Mouse (Mus musculus) midbrain, embryonic 12.5 days (tissue): Measurements from ENCODE around the gene Sec14l1. TPM values are rescaled to one million over a fixed set of nuclear protein-coding genes. Genes with fewer than 3 reads are reported as not detected.
A peak's percentile ranks its signal among the peaks of the same experiment; 100 is the strongest.

ENCODE experiments used
- ATAC-seq: fragments of 200-750 bp; cut with Nextera tagmentation; 2 replicates; pipeline ENCODE4 v1.8.0; 2017; ENCODE audit warnings: low read depth, moderate TSS enrichment, moderate library complexity; ENCODE audit not compliant: low FRiP score
- H3K27ac ChIP-seq: fragments of 300-500 bp; sonication (generic); replicated peaks from 2 replicates; pipeline ENCODE4 v1.5.1; 2016; ENCODE audit warnings: mild to moderate bottlenecking
- H3K27me3 ChIP-seq: fragments of 300-500 bp; sonication (generic); 2 replicates; pipeline ENCODE4 v1.6.1; 2016; ENCODE audit warnings: mild to moderate bottlenecking
- H3K36me3 ChIP-seq: fragments of 300-500 bp; sonication (generic); 2 replicates; pipeline ENCODE4 v1.6.1; 2016
- H3K4me1 ChIP-seq: fragments of 300-500 bp; sonication (generic); 2 replicates; pipeline ENCODE4 v1.6.1; 2016
- H3K4me2 ChIP-seq: fragments of 300-500 bp; sonication (generic); replicated peaks from 2 replicates; pipeline ENCODE4 v1.6.1; 2016; ENCODE audit warnings: mild to moderate bottlenecking, moderate library complexity
- H3K4me3 ChIP-seq: fragments of 300-500 bp; sonication (generic); 2 replicates; pipeline ENCODE4 v1.5.1; 2016; ENCODE audit warnings: mild to moderate bottlenecking
- H3K9ac ChIP-seq: fragments of 300-500 bp; sonication (generic); replicated peaks from 2 replicates; pipeline ENCODE4 v1.6.1; 2016; ENCODE audit warnings: mild to moderate bottlenecking, moderate library complexity
- H3K9me3 ChIP-seq: fragments of 300-500 bp; sonication (generic); 2 replicates; pipeline ENCODE4 v1.6.1; 2016; ENCODE audit warnings: mild to moderate bottlenecking
- WGBS: fragments of 180-500 bp; shearing (Covaris S2); methylation state at CpG from one replicate; pipeline ENCODE4 v1.1.7; 2016; 5-methylcytosine and 5-hydroxymethylcytosine counted together
- polyA plus RNA-seq: library from polyadenylated mRNA; unstranded; fragments of >200 nt; fragmentation: Nextera tagmentation; extraction: Ambion mirVana; gene quantifications from 2 replicates; pipeline ENCODE4 v1.2.1, GENCODE M21; 2016

The Sec14l1 gene
- polyA plus RNA-seq, 1 experiment from 2014 or later, result 63.7 TPM

DNA sequence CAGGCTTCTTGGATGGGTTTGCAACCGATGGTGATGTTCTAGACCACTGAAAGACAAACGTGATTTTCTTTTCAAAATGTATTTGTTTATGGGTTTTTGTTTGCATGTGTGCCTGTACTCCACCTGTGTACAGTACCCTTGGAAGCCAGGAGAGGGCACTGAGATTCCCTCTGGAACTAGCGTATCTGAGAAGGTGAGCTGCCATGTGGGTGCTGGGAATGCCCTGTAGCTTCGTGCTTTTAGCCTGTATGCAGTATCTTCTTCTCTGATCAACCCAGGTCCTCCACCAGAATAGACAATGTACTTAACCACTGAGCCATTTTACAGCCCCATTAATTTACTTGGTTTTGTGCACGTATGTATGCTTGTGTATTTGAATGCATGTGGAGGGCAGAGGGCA lies 68.9 kb downstream of the Sec14l1 start:
- Histone ChIP-seq H3K9me3 (peaks cover 29% of the 10 kb centered on the region), H3K4me3 (no peak overlapping the region), H3K27ac (no peak overlapping the region), H3K27me3 (no peaks in the 10 kb centered on the region; the same call in 1 of the 2 replicates), H3K36me3 (no peaks in the 10 kb centered on the region), H3K4me1 (0 out of 2 replicates have a peak, but pooled peaks cover 2% of the 10 kb centered on the region), H3K9ac (no peak overlapping the region), H3K4me2 (no peak overlapping the region)
- WGBS, result 84% methylated on average over 5 of the region's 5 CpGs
- ATAC-seq, result no peak

DNA sequence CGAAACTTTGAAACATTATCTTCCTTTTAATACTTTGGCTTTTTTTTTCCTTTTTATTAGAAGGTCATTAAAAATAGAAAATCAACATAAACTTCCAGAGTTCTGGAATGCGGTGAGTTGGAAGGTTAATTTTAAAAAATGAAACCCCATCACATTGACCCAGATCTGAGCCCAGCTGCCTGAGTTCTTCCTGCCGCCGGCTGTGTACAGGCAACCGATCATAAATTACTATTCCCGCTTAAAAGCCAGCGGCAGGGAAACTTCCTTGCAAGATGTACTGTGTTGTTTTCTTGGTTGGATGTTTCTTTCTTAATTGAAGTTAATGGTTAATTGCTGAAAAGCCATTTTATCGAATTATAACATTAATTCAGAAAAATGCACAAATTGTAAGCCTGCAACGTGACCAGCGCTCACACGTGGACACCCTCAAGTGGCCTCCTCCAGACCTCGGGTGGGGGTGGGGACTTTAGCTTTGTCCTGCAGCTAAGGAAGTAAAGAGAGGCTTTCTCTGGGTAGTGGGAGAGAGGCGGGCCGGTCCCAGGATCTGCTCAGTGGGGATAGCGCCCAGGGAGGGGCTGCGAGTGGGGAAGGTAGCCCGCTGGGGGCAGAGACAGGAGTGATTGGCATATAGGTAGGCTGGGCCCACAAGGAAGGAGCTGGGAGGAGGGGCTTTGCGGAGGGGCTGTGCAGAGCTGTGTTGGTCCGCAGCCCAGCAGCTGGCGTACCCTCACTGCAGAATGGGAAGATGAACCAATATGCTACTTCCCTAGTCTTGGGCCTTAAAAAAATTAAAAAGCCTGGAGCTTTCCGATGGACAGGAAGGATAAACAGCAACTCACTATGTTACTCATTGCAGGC lies 70.3 kb downstream of the Sec14l1 start:
- no peak overlapping the region for H3K9ac ChIP-seq
- ATAC-seq, result no peak
- H3K36me3 ChIP-seq, result no peaks in the 10 kb centered on the region
- no peak overlapping the region for H3K4me2 ChIP-seq
- H3K27ac ChIP-seq, result no peak overlapping the region
- 71% methylated on average over 21 of the region's 21 CpGs for WGBS
- H3K9me3 ChIP-seq, result peaks cover 24% of the 10 kb centered on the region
- no peak overlapping the region for H3K4me3 ChIP-seq
- 0 out of 2 replicates have a peak, but pooled peaks cover 2% of the 10 kb centered on the region for H3K4me1 ChIP-seq
- no peaks in the 10 kb centered on the region; the same call in 1 of the 2 replicates for H3K27me3 ChIP-seq

DNA sequence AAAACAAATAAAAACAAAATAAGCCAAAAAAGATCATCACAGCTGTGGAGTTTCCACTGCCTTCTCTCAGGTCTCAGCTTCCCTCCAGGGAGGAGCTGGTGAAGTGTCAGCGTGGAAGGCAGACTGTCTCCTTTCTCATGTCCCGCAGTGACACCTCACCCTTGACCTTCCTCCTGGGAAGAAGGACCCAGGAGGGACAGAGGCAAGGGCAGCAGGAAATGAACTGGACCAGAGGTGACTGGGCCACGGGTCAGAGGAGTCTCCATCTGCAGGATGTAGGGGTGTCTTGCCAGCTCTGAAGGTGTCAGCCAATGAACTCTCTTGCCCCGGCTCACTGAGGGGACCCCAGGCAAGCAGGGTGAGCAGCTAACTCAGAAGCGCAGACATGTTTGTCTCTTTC lies 76.6 kb downstream of the Sec14l1 start:
- H3K9me3 ChIP-seq, result no peaks in the 10 kb centered on the region
- no peak overlapping the region for H3K4me3 ChIP-seq
- no peak overlapping the region for H3K9ac ChIP-seq
- H3K36me3 ChIP-seq, result no peaks in the 10 kb centered on the region
- H3K27me3 ChIP-seq, result no peaks in the 10 kb centered on the region
- no peaks in the 10 kb centered on the region for H3K4me1 ChIP-seq
- WGBS, result 79% methylated on average over 5 of the region's 5 CpGs
- ATAC-seq, result no peak
- H3K4me2 ChIP-seq, result no peak overlapping the region
- H3K27ac ChIP-seq, result no peak overlapping the region

DNA sequence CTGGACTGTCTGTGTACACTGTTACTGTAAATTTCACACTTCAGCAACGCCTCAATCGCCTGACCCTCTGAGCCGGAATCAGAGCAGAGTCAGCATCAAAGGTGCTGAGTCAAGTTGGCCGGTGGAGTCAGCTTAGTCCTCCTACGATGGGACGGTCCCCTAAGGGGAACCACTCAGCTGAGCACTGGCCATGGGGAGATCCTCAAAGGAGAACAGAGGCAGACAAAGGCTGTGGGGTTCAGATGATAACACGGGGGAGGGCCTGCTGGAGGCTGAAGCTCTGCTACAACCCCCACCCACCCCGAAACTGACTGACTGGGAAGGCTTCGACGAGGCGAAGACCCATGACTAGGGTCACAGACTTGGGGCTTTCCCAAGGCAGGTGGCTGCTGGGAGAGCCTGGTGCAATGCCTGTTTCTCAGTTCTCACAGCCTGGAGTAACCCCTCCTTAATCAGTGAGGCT lies 79.5 kb downstream of the Sec14l1 start:
- H3K4me1 ChIP-seq, result peaks cover 4% of the 10 kb centered on the region
- no peaks in the 10 kb centered on the region for H3K36me3 ChIP-seq
- peaks cover 25% of the 10 kb centered on the region for H3K27me3 ChIP-seq
- ATAC-seq, result no peak
- 78% methylated on average over 11 of the region's 11 CpGs for WGBS
- no peak overlapping the region for H3K4me2 ChIP-seq
- H3K9ac ChIP-seq, result no peak overlapping the region
- no peak overlapping the region for H3K4me3 ChIP-seq
- no peaks in the 10 kb centered on the region for H3K9me3 ChIP-seq
- no peak overlapping the region for H3K27ac ChIP-seq

DNA sequence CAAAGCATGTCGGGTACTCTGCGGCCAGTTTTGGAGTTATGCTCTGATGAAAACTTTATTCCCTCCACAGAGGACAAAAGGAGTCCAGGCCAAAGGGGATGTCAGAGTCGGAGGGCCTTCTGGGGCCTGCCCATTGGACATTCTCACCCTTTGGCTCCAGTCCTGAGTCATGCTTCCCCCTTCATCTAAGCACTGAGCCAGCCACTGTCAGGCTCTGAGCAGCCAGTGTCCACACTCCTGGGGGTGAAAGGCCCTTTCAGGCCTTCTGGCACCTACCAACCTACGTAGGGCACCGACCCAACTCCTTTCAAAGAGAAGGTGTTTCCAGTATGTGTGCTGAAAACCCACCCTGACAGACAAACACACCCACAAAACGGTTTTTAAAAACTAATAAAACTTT lies 80.6 kb downstream of the Sec14l1 start:
- Histone ChIP-seq H3K27ac (no peak overlapping the region), H3K9ac (no peak overlapping the region), H3K9me3 (no peaks in the 10 kb centered on the region), H3K27me3 (peaks cover 36% of the 10 kb centered on the region), H3K4me3 (no peak overlapping the region), H3K4me1 (peaks cover 10% of the 10 kb centered on the region), H3K4me2 (no peak overlapping the region), H3K36me3 (no peaks in the 10 kb centered on the region)
- 90% methylated on average over 6 of the region's 6 CpGs for WGBS
- ATAC-seq, result no peak

DNA sequence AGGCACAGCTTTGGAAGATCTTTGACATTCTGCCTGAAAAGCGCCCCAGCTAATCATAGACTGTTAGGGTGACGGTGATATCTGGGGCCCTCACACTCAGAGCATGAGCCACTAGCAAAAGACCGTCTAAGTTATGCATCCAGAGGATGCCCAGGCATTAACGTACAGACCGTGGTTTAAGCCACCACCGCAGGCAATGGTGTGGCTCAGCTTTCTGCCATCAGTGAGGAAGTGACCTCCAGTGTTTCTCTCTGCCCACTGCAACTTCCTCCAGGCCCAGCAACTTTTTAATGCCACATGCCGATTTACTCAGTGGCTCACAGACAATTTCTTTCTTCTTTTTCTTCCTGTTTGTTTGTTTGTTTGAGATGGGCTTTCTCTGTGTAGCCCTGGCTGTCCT lies 81.7 kb downstream of the Sec14l1 start:
- Histone ChIP-seq H3K4me3 (no peak overlapping the region), H3K4me2 (no peak overlapping the region)

DNA sequence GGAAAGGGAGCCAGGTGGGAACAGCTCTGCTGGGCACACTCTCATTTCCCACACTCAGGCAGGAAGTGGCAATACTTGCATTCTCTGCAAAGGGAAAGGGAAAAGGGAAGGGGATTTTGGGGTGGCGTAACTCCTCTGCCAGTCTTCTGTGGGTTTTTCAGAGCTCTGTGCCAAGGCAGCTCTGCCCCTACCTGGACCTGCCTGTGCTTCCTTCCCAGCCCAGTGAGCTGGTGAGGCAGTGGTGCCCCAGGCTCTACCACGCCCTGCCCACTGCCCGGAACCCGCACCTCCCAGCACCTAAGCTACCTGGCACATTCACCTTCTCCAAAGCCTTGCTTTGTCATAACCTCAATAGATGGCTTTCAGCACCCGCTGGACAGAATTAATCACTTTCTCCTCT lies 83.2 kb downstream of the Sec14l1 start:
- no peak overlapping the region for H3K27ac ChIP-seq
- no peaks in the 10 kb centered on the region for H3K9me3 ChIP-seq
- no peaks in the 10 kb centered on the region for H3K36me3 ChIP-seq
- H3K4me3 ChIP-seq, result no peak overlapping the region
- no peak for ATAC-seq
- no peak overlapping the region for H3K9ac ChIP-seq
- peaks cover 61% of the 10 kb centered on the region for H3K27me3 ChIP-seq
- no peak overlapping the region for H3K4me2 ChIP-seq
- WGBS, result 94% methylated on average over 5 of the region's 5 CpGs
- peaks cover 10% of the 10 kb centered on the region for H3K4me1 ChIP-seq

More for the DNA sequence above, 81.7 kb downstream of the Sec14l1 start:
- H3K27me3 ChIP-seq, result peaks cover 46% of the 10 kb centered on the region
- no peak overlapping the region for H3K27ac ChIP-seq
- WGBS, result 92% methylated on average over 7 of the region's 7 CpGs
- no peaks in the 10 kb centered on the region for H3K9me3 ChIP-seq
- peaks cover 10% of the 10 kb centered on the region for H3K4me1 ChIP-seq
- H3K9ac ChIP-seq, result no peak overlapping the region
- H3K36me3 ChIP-seq, result no peaks in the 10 kb centered on the region
- ATAC-seq, result no peak

DNA sequence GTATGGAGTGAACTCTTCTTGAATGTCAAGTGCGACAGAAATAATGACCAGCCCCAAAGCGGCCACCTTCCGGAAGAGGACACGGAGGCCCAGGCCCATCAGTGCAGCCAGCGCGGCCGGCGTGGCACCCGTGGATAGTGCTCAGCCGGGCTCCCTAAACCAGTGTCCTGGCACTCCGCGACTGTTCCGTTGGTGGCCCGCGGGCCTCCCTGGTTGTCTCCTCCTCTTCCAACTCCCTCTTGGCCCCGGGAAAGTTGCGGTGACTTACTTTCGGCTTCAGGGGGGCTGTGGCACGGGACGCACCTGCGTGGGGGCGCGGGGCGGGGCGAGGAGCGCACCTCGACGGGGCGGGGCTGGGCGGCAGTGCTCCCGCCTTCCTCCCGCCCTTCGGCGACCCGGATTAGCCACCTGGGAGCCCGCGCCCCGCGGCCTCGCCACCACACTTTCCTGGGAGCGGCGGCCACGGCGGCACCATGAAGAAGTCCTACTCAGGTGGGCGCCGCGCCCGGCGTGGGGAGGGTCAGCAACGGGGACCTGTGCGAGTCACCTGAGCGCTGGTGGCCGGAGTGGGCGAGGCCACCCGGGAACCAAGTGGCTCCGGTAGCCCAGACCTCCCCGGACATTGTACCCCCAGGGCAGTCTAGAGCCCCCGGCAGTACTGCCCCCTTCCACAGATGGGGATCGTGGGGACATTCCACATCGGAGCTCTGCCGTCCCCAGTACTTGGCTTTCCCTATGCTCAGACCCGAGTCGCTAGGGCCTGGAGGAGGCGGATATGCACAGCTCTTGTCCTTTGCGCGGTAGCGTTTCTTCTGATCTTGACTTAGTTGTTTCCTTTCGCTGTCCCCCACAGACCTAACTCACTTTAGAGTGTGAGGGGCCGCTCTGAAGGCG lies 84.6 kb downstream of the Sec14l1 start, which contains the start of gene Sept9:
Gene Sept9, plus strand, starts transcription at position 380 of the 894 bp plus-strand sequence.
- peaks cover 73% of the 10 kb centered on the region for H3K27me3 ChIP-seq
- WGBS, result under 1% methylated on average over 68 of the region's 70 CpGs
- no peak for ATAC-seq
- no peaks in the 10 kb centered on the region for H3K9me3 ChIP-seq
- H3K4me2 ChIP-seq, result peak within 1 kb of the TSS; percentile 67
- no peaks in the 10 kb centered on the region for H3K36me3 ChIP-seq
- H3K9ac ChIP-seq, result peak within 1 kb of the TSS; percentile 37
- peak within 1 kb of the TSS; percentile 42 for H3K4me3 ChIP-seq
- no peak within 1 kb of the TSS for H3K27ac ChIP-seq
- peaks cover 10% of the 10 kb centered on the region for H3K4me1 ChIP-seq

DNA sequence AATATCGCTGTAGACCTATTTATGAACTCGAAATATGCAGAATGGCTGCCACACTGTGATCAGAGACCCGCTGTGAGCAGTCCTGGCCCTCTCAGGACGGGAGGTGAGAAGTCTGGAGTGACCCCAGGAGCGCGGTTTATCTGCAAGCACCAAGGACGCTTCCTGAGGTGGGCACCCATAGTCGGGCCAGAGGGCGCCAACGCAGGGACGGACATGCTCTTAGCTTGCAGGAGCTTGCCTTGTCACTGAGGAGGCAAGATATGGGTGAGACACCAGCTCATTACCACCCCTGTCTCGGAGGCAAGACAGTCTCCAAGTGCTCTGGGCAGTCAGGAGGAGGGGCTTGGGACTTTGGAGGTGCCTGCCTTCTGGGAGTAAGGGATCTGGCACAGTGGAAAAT lies 86.9 kb downstream of the Sec14l1 start:
- no peak overlapping the region for H3K4me3 ChIP-seq
- no peaks in the 10 kb centered on the region for H3K9me3 ChIP-seq
- peaks cover 76% of the 10 kb centered on the region for H3K27me3 ChIP-seq
- H3K4me2 ChIP-seq, result no peak overlapping the region
- no peak overlapping the region for H3K9ac ChIP-seq
- H3K27ac ChIP-seq, result no peak overlapping the region
- no peak for ATAC-seq
- no peaks in the 10 kb centered on the region for H3K36me3 ChIP-seq
- 87% methylated on average over 12 of the region's 12 CpGs for WGBS
- H3K4me1 ChIP-seq, result peaks cover 10% of the 10 kb centered on the region

DNA sequence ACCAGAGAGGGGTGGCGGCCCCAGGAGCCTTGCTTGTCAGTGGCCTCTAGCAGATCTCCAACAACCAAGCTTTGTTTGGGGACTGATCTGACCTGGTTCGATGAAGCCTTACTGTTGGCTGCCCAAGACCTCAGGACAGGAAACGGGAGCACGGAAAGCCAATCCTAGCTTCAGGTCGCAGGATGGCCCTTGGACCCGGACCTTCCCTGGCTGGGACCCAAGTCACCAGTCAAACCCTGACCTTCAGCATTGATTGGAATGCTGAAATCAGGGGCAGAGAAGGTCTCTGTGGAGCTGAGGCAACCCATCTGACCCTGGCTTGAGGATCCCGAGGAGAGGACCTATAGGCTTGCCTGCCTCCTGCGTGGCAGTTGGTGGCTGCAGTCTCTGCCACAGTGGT lies 89.6 kb downstream of the Sec14l1 start:
- H3K36me3 ChIP-seq, result no peaks in the 10 kb centered on the region
- no peak overlapping the region for H3K4me2 ChIP-seq
- H3K4me3 ChIP-seq, result no peak overlapping the region
- H3K27ac ChIP-seq, result no peak overlapping the region
- H3K9me3 ChIP-seq, result no peaks in the 10 kb centered on the region
- H3K27me3 ChIP-seq, result peaks cover 50% of the 10 kb centered on the region
- H3K4me1 ChIP-seq, result peaks cover 5% of the 10 kb centered on the region
- WGBS, result 91% methylated on average over 8 of the region's 8 CpGs
- no peak for ATAC-seq
- H3K9ac ChIP-seq, result no peak overlapping the region

DNA sequence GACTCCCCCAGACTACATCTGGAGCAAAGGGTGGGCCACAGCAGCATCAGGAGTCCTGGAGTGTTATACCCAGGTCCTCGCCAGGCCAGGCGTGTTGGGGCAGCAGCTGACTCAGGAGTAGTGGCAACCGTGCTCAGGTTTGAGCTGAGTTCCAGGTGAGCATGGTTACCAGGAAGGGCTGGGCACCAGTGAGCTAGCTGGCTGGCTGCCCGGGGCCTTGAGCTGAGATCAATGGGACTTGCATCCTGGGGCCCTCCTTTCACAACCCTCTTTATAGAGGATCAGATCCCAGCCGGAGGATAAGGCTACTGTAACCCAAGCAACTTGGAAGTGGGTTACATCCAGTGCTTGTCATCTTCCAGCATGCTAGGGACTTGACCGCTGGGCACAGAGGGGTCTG lies 90.1 kb downstream of the Sec14l1 start:
- H3K27me3 ChIP-seq, result peaks cover 46% of the 10 kb centered on the region
- no peak overlapping the region for H3K4me3 ChIP-seq

DNA sequence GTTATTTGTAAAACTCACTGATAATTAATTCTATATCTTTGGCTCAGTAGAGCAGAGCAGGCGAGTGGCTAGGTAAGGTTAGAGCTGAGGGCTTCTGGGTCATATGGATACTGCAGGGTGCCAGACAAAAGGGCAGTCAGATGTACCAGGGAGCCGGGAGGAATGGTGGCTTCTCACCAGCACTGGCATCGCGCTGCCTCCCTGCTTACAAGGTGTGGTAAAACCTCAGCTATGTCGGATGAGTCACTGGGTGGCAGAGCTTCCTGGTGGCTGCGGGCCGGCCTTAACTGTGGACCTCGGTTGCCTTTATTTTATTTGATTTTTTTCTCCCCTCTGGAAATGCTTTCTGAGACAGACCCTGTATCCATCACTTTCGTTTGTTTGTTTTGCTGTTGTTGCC lies 90.5 kb downstream of the Sec14l1 start:
- Histone ChIP-seq H3K9ac (no peak overlapping the region), H3K9me3 (no peaks in the 10 kb centered on the region), H3K4me3 (no peak overlapping the region), H3K4me2 (no peak overlapping the region), H3K27me3 (peaks cover 42% of the 10 kb centered on the region), H3K27ac (no peak overlapping the region), H3K36me3 (no peaks in the 10 kb centered on the region), H3K4me1 (no peaks in the 10 kb centered on the region)
- WGBS, result 85% methylated on average over 9 of the region's 9 CpGs
- ATAC-seq, result no peak

More for the DNA sequence above, 90.1 kb downstream of the Sec14l1 start:
- no peak for ATAC-seq
- WGBS, result 85% methylated on average over 6 of the region's 6 CpGs
- no peak overlapping the region for H3K27ac ChIP-seq
- H3K9ac ChIP-seq, result no peak overlapping the region
- peaks cover under 1% of the 10 kb centered on the region; the same call in 1 of the 2 replicates for H3K4me1 ChIP-seq
- no peaks in the 10 kb centered on the region for H3K9me3 ChIP-seq
- H3K4me2 ChIP-seq, result no peak overlapping the region
- no peaks in the 10 kb centered on the region for H3K36me3 ChIP-seq
